Mouse (Mus musculus): ENCODE results near the gene Spon1.

- TF ChIP-seq CTCF (IDR thresholded peaks at IDR 0.05; ENCODE audit: low read depth), result no peak
- no peak for TF ChIP-seq EP300 (optimal IDR thresholded peaks at IDR 0.05)
Observed at GRCm38 (mm10) chr7:113879085-113879501, 113.3 kb downstream of the Spon1 start.
